Mouse (Mus musculus) v-Abl transformed pro-B cells (cell line): Measurements from ENCODE around the gene Tram2.

Source experiments
- in situ Hi-C, 2 experiments: fragments of 400-800 bp; cut with MboI; formaldehyde crosslinking; loops; one replicate each; pipeline ENCODE4 v1.15.1; 2025; ENCODE audit not compliant: unreplicated experiment in 2 of 2

The Tram2 gene

GRCm38 (mm10) chr1:20984582-20984981, 94.4 kb downstream of the Tram2 start:
- in situ Hi-C loops, result no loop called here

GRCm38 (mm10) chr1:20984103-20984502, 94.9 kb downstream of the Tram2 start:
- in situ Hi-C loops, result no loop called here

DNA sequence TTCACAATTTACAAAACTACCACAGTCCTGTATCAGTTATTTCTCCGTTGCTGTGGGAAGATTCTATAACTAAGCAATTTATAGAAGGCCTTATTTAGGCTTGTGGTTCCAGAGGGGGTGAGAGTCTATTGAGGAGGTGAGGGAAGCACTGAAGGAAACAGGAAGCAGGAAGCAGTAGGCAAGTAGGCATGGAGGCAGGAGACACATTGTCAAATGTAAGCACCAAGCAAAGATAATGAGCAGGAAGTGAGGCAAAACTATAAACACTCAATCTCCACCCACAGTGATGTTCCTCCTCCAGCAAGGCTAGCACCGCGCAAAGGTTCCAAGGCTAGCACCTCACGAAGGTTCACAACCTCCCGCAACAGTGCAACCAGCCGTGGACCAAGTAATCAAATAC, 97.3 kb downstream of the Tram2 start:
- in situ Hi-C loops, result no loop called here

GRCm38 (mm10) chr1:20980553-20980952, 98.5 kb downstream of the Tram2 start:
- in situ Hi-C loops, result no loop called here

DNA sequence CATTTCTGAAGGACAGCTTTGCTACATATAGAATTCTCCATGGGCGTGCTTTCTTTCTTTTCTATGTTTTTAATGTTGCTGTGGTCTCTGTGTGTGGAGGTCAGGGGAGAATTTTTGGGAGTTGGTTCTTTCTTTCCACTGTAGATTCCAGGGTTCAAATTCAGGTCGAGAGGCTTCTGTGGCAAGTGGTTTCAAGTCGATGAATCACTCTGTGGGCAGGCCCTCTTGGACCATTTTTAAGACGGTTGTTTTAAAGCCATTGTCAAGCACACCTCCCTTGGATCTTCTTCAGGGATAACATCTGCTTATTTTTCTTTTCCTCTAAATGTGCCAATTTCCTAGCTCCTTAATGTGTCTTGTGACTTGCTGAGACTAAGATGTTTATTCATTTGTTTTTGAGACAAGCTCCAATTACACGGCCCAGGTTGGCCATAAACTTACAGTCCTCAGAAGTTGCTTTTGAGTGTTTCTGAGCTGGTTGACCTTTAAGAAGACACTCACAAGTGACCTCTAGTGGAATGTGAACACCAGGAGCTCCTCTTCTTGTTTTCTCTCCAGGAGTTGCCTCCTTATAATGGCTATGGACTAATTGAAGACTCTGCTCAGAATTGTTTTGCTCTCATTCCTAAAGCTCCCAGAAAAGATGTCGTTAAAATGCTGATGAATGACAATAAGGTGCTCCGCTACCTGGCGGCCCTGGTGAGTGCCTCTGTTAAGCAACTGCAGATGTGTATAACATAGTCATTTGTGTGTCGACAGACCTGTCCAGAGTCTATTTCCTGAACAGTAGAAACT, 104.5 kb downstream of the Tram2 start:
- in situ Hi-C loops, result no loop called here

GRCm38 (mm10) chr1:20973389-20973788, 105.6 kb downstream of the Tram2 start:
- in situ Hi-C loops, result no loop called here

DNA sequence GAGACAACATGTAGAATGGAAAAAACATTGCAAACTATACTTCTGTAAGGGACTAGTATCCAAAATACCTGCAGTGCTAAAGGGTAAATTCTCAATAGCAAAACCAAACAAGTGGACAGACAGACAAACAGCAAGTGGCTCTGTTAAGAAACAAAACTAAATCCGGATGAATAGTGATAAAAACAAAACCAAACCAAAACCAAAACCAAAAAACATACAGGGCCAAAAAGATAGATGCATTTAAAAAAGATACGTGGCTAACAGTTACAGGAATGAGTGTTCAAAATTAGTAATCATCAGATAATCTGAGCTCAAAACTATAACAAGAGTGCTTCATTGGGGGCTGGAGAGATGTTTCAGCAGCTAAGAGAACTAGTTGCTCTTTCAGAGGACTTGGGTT, 109.4 kb downstream of the Tram2 start:
- in situ Hi-C loops, result no loop called here

- in situ Hi-C loops, result no loop called here
Observed at GRCm38 (mm10) chr1:20954876-20955275, 124.2 kb downstream of the Tram2 start.

GRCm38 (mm10) chr1:20951799-20952198, 127.2 kb downstream of the Tram2 start:
- in situ Hi-C loops, result no loop called here

DNA sequence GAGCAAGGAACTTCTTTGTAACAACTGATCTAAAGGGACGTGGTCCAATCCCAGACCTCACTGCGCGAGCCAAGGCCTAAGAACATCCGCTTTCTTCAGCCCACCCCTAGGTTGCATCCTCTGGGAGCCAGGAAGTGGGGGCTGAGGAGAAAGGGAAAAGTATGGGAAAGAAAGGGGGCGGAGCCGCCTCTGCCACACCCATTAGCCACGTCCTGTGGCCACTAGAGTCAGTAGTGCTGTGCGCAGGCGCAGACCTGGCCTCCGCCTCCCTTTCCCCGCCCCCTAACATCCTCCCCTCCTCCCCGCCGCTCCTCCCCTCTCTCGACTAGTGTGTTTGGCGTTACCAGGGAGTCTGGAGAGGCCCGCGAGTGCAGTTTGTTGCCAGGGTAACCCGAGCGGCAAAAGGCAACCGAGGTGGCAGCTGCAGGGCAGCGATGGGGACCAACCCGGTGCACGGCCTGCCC, 127.7 kb downstream of the Tram2 start, which contains the start of gene Efhc1:
Efhc1 (plus strand) TSS at position 327 of the 464 bp plus-strand sequence.
- in situ Hi-C loops, result no loop called here
